Mouse (Mus musculus) liver, embryonic 14.5 days (tissue): Measurements from ENCODE around the gene Arhgap9.

Experiments used
- CTCF ChIP-seq: IDR thresholded peaks from 2 replicates; pipeline ENCODE4 v1.5.1; 2016; ENCODE audit warnings: antibody characterized with exemption, low read depth, control low read depth
- EP300 ChIP-seq: IDR thresholded peaks from 2 replicates; pipeline ENCODE4 v1.6.1; 2016; ENCODE audit warnings: antibody characterized with exemption, low read depth

GRCm38 (mm10) chr10:127352187-127352586 is 30.4 kb downstream of the Arhgap9 start:
- TF ChIP-seq CTCF (no peak), EP300 (no peak)
